Mouse (Mus musculus): ENCODE measurements at regions not wholly inside any gene's neighbourhood (a gene's known extent, or its start where the extent isn't known, plus 50 kb on each side); places are given as distances from the start of the nearest gene placed in this dataset.

GRCm38 (mm10) chr1:77279566-77279965, 235.3 kb downstream of the Epha4 start:
- no peak for DNase-seq (ENCODE audit: low spot score)

- no peak for DNase-seq (ENCODE audit: low spot score)
Measured at GRCm38 (mm10) chr1:77280373-77281038, 234.4 kb downstream of the Epha4 start.

- no peak for DNase-seq (ENCODE audit: low spot score)
Measured at GRCm38 (mm10) chr1:77281741-77282140, 233.1 kb downstream of the Epha4 start.

- no peak for DNase-seq (ENCODE audit: low spot score)
Measured at GRCm38 (mm10) chr1:77298713-77299132, 216.2 kb downstream of the Epha4 start.

DNA sequence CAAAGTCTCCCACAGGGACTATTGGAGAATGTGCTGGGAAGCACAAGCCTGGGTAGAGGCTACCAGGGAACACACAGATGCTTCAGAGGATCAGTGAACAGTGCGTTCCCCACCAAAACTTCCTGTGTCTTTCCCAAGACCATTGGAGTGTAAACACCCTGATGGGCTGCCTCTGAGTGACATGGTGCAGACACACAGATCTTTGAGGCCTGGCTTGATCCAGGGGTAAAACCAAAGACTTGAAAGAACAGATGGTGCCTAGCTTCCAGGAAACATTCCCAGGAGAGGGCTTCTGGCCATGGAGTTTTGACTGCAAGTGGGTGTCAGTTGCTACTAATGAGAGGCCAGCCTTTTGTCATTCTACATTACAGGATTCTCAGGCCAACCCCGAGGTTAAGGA, 214.1 kb downstream of the Epha4 start:
- no peak for DNase-seq (ENCODE audit: low spot score)

- DNase-seq (ENCODE audit: low spot score): no peak
Measured at GRCm38 (mm10) chr1:77304770-77305169, 210.1 kb downstream of the Epha4 start.

- no peak for DNase-seq (ENCODE audit: low spot score)
Measured at GRCm38 (mm10) chr1:77307745-77308144, 207.1 kb downstream of the Epha4 start.

DNA sequence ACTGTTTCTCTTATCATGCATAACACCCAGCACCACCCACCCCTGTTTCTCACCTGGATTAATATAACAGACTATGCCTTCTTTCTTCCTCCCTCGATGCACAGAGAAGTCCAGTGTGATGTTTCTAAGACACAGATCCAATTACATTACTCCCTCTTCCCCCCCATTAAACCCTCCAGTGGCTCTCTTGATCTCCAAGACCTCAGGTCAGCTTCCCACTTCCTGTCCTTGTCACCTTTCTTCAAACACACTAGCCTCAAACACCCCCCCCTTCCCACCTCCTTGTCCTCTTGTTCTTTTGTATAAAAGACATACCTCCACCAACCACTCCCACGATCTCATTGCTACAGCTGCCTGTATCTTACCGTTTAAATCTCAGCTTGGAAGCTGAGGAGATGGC, 201.8 kb downstream of the Epha4 start:
- no peak for DNase-seq (ENCODE audit: low spot score)

DNA sequence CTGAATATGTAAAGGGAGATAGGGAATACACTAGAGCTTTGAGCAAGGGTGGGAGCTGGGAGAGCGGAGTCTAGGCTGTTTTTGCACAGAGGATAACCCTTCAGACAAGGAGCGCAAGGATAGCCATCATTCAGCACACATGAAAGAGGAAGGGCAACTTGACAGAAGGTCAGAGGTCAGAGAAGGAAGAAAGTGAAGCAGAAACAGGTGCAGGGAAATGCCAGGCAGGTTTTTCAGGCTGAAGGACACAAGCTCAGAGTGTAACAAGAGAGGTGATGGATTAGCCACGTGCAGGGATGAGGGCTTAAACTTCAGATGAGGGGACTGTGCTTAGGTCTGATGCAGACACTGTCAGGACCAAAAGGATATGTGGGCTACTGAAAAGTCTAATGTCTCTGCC, 199.5 kb downstream of the Epha4 start:
- DNase-seq (ENCODE audit: low spot score): no peak

- no peak for DNase-seq (ENCODE audit: low spot score)
Measured at GRCm38 (mm10) chr1:77316198-77316597, 198.7 kb downstream of the Epha4 start.
